Mouse (Mus musculus) G1E-ER4 (cell line): Measurements from ENCODE around the gene Card6. TPM values are rescaled to one million over a fixed set of nuclear protein-coding genes. Genes with fewer than 3 reads are reported as not detected.

Experiments used
- GATA1 ChIP-seq: IDR thresholded peaks from one replicate; pipeline ENCODE4 v1.8.0; 2012; ENCODE audit warnings: low read length, inconsistent platforms
- polyA plus RNA-seq: library from polyadenylated mRNA; stranded (reverse); fragments of >175 nt; gene quantifications from 2 replicates; pipeline ENCODE4 v1.2.3, GENCODE M21; 2012

The Card6 gene
- polyA plus RNA-seq = 0.46 and 0.55 TPM in 2 replicates

GRCm38 (mm10) chr15:5107686-5108654 lies at the start of gene Card6:
Gene Card6 (minus strand): TSS chr15:5108539.
- no peak for TF ChIP-seq GATA1

- no peak for TF ChIP-seq GATA1
These were observed 49.0 kb upstream of the Card6 start for GRCm38 (mm10) chr15:5157386-5157785.

GRCm38 (mm10) chr15:5156355-5156754 lies 48.0 kb upstream of the Card6 start:
- TF ChIP-seq GATA1 = no peak

DNA sequence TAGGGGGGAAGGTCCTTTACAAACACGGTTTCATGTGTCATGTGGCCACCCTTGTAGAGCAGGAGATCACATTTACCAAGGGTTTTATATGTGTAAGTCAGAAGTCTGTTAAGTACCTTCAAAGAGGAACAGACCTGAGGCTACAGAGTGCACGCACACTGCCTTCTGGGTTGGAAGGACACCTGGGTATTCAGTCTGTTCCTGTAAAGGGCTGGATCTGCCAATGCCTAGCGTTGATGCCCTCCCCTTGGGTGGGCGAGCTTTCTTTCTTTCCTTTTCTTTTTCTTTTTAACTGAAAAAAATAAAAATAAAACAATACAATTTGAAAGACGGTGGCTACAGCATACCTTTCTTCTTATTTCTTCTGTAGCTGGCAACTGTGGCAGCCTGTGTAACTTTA lies 46.8 kb upstream of the Card6 start:
- TF ChIP-seq GATA1 = no peak

DNA sequence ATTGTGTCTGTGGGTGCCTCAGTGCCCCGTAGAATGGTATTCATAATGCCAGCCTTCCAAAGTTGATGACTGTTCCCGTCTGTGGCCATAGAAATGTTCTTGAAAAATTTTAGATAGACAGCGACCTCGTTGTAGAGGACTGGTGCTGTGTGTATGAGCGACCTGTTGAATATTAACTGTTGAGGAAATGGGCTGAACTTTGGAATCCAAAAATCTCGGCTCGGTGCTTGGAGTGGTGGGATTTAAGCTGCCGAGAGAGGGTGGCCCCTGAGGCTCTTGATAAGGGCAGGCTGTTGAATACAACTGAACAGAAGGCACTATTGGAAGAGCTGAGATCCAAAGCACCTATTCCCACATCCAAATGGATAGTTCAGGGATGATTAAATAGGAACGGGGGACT lies 46.3 kb upstream of the Card6 start:
- no peak for TF ChIP-seq GATA1

DNA sequence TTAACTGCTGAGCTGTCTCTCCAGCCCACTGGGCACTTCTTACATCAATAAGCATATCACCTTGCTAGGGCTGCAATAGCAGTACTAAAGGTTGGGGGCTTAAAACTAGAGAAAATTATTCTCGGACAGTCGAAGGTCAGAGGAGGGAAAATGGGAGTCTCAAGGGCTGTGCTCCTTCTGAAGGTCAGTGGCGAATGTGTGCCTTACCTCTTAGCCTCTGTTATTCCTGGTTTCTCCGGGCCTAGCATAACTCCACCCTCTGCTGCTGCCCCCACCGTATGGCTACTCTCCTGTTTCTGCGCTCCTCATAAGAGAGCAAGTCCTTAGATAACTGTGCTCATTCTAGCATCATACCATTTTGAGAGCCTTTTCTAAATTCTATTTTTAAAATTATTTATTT lies 43.8 kb upstream of the Card6 start:
- no peak for TF ChIP-seq GATA1

GRCm38 (mm10) chr15:5149187-5149586 lies 40.8 kb upstream of the Card6 start:
- TF ChIP-seq GATA1 = no peak

- TF ChIP-seq GATA1 = no peak
These were observed 37.0 kb upstream of the Card6 start for GRCm38 (mm10) chr15:5145196-5145945.

GRCm38 (mm10) chr15:5144021-5144778 lies 35.9 kb upstream of the Card6 start:
- TF ChIP-seq GATA1 = no peak

DNA sequence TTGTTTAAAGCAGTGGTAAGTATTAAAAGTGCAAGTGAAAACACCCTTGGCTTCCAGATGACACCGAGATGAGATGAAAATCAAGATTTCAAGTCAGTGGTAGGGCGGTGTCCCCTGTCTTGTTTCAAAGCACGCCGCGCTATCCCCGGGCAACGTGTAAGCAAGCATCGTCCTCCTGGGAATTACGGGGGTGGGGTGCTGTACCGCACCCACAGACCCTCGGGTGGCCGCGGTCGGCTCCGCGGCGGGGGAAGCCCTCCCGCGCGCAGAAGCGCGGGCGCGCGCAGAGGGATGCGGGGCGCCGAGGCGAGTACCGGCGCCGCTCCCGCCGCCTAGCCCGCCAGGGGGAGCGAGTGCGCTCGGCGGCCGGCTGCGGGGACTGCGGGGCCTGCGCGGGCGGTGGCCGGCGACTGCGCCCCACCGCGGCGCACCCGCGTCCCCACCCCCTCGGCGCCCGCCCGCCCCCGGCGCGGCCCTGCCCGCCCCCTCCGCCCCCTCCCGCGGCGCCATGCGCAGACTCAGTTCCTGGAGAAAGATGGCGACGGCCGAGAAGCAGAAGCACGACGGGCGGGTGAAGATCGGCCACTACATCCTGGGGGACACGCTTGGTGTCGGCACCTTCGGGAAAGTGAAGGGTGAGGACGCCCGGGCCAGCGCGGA lies 35.2 kb upstream of the Card6 start, which contains the start of gene Prkaa1:
Prkaa1 (plus strand) TSS at position 501 of the 660 bp plus-strand sequence.
- no peak for TF ChIP-seq GATA1

DNA sequence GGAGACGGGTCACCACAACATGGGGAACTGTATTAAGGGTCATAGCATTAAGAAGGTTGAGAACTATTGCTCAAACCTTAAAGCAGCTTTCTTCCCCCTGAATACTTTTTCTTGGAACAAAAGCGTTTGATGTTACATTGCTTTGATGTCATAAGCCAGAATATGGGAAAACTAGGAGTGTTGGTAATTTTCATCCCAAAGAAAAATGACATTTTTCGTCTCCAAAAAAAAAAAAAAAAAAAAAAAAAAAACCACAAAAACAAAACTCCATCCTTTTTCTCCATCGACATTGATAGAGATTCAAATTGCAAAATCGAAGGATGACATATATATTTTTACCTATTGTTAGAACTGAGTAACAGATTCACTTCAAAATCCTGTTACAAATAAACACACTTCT lies 34.4 kb upstream of the Card6 start:
- no peak for TF ChIP-seq GATA1

DNA sequence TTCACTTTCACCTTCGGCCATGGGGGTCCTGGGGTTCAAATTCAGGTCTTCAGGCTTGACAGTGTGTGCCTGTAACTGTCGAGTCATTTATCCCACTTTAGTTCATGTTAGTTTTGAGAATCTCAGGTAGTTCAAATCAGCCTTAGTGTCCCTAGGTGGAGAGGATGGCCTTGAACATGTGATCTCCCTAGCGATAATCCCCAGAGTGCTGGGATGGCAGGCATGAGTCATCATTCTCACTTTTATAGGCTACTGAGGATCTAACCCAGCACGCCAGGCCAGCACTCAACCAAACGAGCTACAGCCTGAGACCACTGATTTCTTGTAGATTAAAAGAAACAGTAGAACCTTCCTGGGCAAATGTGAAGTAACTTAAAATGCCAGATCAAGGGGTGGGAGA lies 33.7 kb upstream of the Card6 start:
- TF ChIP-seq GATA1 = no peak

DNA sequence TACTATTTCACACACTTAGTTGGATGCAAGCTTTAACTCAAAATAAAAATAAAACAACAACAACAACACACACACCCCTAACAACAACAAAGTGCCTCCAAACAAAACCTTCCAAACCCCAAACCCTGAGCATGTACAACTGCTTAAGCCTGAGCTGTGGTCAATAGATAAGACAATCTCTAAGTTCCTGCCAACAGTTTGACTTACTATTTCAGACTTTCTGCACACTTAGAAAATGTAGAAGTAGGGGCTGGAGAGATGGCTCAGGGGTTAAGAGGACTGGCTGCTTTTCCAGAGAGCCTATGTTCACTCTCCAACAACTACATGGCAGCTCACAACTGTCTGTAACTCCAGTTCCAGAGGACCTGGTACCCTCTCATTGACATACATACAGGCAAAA lies 32.0 kb upstream of the Card6 start:
- peak; percentile 45 for TF ChIP-seq GATA1

- peak; percentile 57 for TF ChIP-seq GATA1
These were observed 31.5 kb upstream of the Card6 start for GRCm38 (mm10) chr15:5139863-5140262.

DNA sequence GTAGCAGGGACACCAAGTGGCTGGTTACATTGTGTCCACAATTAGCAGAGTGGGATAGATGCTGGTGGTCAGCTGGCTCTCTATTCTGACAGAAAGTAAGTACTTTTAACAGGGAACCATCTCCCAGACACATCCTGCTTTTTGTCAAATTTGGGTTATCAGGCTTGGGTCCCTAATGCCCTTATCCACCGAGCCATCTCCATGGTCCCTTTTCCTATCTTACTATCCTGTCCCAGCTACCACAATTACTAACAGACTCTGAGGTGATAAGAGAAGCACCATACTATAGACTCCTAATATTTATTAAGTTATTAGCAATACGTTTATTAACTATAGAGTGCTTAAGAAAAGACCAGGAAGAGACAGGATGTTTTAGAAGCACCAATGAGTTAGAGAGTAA lies 31.0 kb upstream of the Card6 start:
- TF ChIP-seq GATA1 = no peak
